Mouse (Mus musculus) C2C12 (cell line): Measurements from ENCODE around the gene Dglucy.

Source experiments
- CTCF ChIP-seq: IDR thresholded peaks from one replicate; pipeline ENCODE4 v1.5.1; 2011; ENCODE audit not compliant: control insufficient read depth, insufficient read depth, insufficient read length
- MAX ChIP-seq: IDR thresholded peaks from one replicate; pipeline ENCODE4 v1.6.1; 2011; ENCODE audit warnings: mild to moderate bottlenecking, control low read depth

DNA sequence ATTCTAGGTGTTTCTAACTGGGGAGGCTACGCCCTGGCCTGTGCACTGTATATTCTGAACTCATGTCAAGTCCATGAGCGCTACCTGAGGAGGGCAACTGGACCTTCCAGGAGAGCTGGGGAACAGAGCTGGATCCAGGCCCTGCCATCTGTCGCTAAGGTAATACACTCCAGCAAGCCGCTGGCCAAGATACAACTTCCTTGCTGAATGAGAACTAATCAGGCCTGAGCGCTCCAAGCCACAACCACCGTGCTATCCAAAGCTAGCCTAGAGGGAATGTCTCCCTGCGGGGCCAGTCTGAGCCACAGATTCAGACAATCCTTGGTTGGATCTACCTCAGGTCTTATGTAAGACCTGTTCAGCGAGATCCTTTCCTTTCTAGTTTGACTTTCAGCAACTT, 88.2 kb downstream of the Dglucy start:
- TF ChIP-seq CTCF (no peak), MAX (no peak)
